Mouse (Mus musculus) retina, postnatal 1 day (tissue): ENCODE results near the gene Rpusd3.

ENCODE experiments used
- DNase-seq: peaks from one replicate; pipeline ENCODE4 v3.0.0-alpha.2; 2012

The Rpusd3 gene

DNA sequence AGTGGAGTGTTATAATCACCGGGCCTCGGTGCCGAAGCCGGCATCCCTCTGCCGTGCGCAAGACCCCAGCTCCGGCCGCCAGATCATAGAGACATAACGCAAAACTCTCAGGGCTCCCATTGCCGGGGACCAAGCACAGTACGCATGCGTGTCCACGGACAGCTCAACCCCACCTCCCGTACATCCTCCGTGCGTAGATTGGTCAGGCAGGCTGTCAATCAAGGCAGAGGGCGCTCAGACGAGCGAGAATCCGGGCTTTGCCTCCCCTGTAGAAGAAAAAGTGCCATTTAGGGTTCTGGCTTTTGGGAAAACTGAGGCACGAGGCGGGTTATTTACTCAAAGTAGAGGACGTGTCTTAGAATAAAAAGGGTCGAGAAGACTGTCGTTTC lies at the start of gene Rpusd3:
TSS of gene Rpusd3 (minus strand) at position 142 of the 389 bp plus-strand sequence.
- peak; percentile 99 for DNase-seq

DNA sequence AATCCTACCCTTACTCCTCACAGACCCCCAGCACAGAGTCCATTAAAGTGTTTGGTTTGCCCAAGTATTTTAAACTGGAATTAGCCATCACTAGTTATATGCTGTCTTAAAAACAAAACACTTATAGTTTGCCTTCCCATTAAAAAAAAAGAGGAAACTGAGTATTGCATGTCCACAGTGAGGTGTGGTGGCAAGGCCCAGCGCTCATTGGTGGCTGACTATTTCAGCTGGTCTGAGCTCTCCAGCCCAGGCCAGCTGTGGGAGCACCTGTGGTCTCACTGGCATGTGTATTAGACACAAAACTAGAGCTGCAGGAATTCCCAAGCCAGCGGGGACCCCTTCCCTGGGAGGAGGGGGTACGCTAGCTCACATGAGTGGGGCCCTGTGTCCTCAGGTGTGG lies 49.4 kb upstream of the Rpusd3 start:
- no peak for DNase-seq

DNA sequence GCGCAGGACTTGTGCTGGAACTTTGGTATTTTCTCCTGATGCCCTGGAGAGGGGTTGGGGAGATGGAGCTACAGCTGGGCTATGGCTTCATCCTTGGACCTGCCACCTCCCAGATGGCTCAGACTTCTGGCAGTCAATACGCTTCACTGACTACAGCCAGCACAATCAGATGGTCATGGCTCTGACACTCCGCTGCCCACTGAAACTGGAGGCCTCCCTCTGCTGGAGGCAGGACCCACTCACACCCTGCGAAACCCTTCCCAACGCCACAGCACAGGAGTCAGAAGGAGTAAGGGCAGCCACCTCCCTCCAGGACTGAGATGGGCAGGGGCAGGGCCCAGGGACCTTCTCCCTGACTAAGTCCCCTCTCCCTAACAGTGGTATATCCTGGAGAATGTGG lies 46.5 kb upstream of the Rpusd3 start:
- peak; percentile 78 for DNase-seq

DNA sequence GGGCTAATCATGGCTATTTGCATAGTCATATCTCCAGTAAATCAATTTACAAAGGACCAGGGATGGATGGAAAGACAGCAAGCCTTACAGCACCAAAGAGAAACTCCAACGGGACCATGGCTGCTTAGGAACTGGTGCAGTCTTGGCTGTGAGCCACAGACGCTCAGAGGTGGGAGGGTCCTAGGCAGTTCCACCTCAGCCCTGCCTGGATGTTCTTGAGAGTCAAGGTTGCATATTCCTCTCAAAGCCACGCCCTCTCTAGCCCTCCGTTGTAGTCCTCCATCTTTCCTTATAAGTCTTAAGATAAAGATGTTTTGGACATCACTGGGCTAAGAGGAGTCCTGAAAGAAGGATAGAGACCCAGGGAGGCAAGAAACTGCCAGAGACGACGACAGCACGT lies 44.9 kb upstream of the Rpusd3 start:
- DNase-seq: no peak

DNA sequence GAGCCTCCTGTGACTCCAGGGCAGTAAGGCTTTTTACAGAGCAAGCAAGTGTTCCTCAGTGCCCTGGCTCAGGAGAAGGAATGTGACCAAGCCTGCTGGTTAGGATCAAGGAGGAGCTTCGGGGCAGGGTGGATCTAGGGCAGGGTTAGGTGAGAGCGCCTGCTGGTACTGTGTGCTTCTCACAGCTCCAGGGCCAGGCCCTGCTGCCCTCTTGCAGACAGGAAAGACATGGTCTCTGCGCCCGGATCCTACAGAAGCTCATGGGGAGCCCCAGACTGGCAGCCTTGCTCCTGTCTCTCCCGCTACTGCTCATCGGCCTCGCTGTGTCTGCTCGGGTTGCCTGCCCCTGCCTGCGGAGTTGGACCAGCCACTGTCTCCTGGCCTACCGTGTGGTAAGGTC lies 39.5 kb upstream of the Rpusd3 start:
- no peak for DNase-seq

DNA sequence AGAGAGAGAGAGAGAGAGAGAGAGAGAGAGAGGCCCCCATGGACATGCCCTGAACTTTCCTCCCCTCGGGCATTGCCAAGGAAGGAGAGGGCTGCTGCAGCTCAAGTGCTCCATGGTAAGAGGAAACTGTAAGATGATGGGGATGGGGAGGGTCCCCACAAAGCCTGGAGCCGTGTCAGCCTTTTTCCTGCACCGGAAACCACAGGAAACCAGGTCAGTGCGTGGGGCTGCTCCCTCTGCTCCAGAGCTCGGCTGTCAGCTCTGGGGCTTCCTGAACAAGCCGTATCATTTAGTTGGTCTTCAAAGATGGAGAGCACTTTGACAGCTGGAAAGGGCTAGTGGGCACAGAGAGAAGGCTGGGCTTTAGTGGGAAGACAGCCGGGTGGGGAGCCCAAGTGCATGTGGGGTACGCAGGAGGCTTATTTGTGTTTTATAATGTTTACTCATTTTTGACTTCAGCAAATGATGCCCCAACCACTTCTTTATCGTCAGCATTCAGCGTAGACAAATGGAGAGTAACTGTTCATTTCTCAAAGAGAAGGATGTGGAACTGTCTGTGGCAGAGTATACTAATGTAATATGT lies 38.9 kb upstream of the Rpusd3 start, which contains the start of gene Il17re:
TSS of gene Il17re (plus strand) at position 533 of the 583 bp plus-strand sequence.
- DNase-seq: no peak

DNA sequence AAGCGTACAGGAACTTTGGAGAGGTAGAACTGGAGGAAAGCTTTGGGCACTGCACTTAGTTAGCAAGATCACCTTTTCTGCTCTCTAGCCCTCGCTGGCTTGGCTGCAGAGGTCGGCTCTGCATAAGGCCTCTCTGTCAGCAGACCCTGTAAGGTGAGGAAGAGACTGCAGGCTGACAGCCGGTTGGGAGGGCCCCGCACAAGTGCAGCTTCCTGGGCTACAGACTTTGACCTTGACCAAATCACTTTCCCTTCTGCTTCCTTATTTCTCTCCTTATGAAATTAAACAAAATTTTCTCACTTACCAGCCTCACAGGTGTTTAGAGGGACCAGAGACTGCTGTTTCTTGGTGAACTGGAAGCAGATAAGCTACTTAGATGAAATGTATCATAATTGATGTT lies 35.9 kb upstream of the Rpusd3 start:
- no peak for DNase-seq

DNA sequence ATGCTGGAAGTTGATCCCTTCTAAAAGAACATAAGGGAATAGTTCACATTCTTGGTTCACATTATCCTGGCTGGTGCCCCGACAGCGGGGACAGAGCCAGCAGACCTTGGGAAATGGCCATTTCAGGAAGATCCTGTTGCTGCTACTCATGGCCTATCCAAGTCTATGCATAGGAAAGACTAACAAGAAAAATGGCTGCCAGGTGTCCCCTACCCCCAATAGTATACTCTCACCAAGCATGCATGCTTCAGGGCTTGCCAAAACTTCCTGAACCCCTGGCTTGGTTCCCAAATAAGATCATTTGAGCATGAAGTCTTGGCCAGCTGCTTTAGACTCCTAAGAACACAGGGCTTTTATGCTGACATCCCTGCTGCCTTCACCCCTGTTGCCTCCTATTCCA lies 32.7 kb upstream of the Rpusd3 start:
- DNase-seq: no peak

DNA sequence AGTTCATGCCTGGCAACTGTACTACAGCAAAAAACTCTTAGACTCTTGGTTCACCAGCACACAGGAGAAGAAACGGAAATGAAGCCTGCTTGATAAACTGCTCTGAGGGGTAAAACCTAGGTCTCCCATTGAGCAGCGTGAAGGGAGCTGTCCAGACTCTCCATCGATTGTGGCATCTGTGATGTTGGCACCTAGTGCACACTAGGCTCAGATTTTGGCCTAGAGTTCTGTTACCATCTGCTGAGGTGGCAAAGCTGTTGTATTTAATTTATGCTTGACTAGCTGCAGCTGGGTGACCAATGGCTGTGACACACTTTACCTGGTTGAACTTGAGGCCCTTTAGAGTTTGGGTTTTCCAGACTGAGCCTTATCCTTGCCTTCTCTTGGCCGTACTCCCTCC lies 28.5 kb upstream of the Rpusd3 start:
- no peak for DNase-seq

DNA sequence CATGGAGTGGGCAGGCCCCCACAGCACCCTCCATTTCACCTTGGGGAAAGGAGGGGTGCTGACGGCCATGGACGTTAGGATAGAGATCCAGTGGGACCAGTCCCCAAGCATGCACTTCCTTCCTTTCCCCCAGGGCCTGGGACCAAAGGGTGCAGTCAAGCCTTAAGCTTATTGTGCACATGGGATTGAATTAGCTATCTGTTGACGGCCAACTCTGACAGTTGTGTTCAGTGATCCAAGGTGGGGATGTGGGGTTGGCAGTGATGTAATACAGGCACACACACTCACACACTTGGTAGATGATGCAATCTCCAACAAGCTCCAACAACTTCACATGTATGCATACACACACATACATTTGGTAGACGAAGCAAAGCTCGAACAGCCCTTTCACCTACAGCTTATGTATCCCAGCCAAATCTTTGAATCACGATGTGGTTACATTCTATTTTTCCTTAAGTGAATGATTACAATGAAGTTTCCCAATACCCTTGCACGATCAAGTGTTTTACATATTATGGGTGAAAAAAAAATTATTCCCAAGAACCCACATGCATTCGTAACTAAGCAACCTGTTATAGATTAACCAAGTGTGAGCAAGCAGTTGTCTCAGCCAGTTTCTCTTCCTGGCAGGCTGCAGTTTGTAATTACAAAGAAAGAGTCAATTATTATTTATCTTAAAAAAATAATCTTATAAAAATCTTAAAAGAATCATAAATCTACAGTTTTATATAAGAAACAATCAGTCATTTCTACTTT lies 25.2 kb upstream of the Rpusd3 start:
- no peak for DNase-seq

DNA sequence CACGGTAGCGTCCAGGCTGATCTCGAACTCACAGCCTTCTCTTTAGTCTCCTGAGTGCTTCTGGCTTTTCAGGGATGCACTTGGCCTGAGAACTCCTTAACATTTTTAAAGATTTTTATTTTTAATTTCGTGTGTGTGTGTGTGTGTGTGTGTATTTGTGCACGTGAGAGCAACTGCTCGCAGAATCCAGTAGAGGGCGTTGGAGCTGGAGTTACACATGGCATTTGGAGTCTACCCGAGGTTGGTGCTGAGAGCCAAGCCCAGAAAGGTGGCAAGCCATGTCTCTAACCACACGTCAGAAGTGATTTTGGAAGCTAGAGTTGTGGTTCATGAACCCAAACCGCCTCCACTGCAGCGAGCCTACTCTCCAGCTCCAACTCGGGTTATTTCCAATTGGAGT lies 24.0 kb upstream of the Rpusd3 start:
- DNase-seq: peak; percentile 18

DNA sequence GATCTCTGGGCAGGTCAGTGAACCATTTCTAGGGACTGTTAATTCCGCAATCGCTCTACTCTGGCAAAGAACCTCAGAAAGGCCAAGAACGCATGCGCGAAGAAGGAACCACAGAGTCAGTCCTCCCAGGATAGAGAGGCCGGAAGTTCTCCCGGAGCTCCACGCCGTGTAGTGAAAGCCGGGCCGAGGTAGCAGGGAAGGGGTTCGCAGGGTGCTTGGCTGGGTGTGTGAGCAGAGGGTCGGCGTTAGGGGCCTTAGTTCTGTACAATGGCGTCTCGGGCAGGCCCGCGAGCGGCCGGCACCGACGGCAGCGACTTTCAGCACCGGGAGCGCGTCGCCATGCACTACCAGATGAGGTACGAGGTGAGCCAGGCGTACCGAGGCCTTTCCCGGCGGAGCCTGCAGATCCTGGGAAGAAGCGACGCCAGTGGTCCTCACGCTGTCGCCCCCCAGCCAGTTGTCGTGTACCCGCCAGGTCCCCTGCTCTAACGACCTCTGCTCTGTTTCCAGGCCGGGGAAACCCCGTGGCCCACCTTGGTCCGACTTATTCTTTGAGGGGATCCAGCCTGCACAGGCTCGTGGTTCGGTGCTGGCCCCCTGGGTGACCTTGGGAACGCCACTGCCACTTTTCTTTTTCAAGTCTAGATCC lies 23.4 kb upstream of the Rpusd3 start, which contains the start of gene Jagn1:
TSS of gene Jagn1 (plus strand) at position 128 of the 649 bp plus-strand sequence.
- peak; percentile 97 for DNase-seq

DNA sequence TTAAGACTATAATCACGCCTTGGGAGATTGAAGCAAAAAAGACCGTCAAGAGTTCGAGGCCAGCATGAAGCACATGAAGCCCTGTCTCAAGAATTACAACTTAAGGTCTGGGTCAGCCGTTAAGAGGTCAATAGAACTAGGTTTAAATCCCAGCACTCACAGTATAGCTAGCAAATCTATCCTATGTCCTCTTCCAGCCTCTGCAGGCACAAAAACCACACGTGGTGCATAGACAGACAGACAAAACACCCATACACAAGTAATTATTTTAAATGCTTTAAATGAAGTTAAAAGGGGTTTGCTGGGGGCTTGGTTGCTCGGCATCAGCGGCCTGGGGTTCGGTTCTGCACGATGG lies 22.9 kb upstream of the Rpusd3 start:
- no peak for DNase-seq

DNA sequence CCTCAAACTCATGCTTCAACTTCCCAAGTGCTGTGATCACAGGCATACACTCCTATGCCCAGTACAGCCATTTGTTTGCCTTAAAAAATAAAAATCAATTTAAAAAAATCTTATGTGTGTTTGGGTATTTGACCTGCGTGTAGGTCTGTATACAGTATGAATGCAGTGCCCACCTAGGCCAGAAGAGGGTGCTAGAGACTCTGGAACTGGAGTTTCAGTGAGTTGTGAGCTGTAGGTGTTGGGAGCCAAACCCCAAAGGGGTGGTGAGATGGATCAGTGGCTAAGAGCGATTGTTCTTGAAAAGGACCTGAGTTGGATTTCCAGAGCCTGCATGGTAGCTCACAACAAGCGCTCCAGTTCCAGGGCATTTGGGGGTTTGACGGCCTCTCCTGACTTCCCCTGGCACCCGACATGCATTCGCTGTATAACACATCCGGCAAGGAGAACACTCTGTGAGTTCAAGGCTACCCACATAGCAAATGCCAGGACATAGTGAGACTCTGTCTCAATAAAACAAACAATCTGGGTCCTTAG lies 22.1 kb upstream of the Rpusd3 start:
- peak; percentile 82 for DNase-seq

DNA sequence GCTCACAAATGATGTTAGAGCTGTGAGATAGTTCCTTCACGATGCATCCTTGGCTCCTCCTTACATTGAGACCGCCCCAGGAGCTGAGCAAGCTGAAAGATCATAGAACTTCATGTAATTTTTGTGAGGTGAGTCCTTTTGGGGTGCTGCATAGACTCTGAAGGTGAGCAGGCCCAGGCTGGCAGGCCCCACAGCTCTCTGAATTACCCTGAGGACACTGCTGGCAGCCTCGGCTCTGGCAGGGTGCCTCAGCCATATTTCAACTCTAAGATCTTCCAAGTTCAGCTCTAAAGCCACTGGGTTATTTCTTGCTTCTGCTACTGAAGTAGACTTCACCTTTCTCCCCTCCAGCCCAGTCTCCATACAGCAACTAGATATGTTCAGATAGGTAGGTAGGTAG lies 21.5 kb upstream of the Rpusd3 start:
- DNase-seq: no peak

DNA sequence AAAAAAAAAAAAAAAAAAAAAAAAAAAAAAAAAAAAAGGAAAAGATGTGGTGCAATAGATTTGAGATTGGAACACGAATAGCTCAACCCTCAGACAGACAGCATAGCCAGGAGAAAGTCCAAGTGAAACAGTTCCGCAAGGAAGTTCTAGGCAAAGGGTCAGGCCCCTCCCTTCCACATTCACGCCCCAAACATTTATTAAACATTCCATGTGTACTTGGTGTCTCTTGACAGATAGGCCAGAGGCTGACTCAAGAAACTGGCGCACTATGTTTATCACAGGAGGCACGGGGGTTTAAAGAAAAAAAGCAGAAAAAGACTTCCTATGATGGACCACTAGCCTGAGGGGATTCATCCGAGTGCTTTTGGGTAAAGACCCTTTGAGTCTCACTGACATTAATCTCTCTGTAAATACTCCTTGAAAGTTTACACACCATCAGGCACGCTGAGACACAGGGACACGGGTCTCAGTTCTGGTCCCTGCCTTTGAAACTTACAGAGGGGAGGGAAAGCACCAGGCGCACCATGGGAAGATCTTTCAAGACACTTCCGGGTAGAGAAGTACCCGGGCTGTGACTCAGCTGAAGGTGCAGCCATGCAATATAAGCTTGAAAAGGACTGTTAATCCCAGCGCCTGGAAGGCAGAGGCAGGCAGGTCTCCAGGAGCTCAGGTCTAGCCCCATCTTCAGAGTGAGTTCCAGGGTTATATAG lies 19.7 kb upstream of the Rpusd3 start:
- DNase-seq: no peak

DNA sequence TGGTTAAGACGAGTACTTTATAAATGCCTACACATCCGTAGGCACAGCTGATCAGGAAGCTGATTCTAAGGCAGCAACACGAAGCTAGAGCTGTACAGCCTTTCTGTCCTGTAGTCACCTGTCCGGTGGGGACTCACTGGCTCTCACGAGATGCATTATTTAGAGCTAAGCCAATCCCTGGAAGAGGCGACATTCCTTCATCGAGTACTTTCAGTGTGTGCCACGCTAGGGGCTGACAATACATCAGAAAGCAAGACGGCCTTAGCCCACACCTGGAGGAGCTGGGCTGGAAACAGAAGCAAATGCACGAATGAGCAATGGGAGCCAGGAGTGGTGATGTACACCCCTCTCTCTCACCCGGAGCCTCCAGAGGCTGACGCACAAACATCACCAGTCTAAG lies 18.0 kb upstream of the Rpusd3 start:
- DNase-seq: no peak

DNA sequence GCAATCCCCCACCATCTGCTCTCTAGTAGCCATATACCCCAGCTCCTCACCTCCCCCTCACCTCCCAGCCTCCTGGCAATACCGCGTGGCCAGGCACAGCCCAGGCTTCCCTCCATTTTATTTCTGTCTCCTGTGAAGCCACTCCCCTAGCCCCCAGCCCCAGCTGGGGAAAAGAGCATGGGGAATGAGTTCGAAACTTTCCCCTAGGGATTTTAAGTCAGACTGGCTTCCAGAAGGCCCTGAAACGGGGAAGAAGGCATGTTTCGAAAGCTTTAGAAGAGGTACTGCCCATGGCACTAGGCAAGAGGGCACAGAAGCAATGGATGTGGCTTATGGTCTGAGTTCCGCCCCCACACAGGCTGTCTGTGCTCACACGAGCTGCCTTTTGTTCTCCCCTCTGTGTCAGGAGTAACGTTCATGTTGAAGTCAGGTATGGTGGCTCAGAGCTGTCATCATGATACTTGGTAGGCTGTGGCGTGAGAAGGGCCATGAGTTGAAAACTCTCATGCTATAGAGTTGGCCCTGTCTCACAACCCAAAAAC lies 16.6 kb upstream of the Rpusd3 start, which contains the start of gene Cidec:
TSS of gene Cidec (minus strand) at position 97 of the 542 bp plus-strand sequence.
- no peak for DNase-seq

DNA sequence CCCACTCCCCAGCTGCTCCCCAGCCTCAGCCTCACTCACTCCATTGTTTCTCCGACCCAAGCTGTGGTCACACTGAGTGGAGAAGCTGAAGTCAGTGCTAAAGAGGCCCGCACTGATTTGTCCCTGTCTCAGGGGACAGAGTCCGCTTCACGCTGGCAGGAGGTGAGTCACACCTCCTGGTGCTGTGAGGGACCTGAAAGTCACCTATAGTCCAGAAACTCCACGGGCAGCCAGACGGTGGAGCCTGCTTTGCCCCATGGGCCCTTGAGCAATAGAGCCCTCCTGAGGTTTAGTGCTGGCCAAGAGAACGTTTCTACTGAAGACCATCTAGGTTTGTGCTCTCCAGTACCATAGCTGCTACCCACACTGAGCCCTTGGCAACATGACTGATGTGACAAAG lies 15.6 kb upstream of the Rpusd3 start:
- no peak for DNase-seq

DNA sequence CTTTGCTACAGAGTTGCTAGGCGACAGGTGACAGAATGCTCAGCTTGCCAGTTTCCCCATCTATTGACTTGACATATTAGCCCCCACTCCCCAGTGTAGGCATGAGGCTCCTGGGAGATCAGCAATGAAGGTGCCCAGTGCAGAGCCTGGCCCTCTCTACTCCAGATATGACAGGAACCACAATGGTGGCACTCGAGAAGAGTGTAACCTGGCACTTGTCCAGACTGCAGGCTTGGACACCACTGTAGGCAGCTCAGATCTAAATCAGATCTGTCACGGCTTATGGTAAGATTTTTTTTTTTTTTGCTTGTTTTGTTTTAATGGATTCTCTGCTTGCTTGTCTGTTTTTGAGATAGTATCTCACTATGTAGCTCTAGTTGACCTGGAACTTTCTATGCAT lies 14.5 kb upstream of the Rpusd3 start:
- DNase-seq: no peak

DNA sequence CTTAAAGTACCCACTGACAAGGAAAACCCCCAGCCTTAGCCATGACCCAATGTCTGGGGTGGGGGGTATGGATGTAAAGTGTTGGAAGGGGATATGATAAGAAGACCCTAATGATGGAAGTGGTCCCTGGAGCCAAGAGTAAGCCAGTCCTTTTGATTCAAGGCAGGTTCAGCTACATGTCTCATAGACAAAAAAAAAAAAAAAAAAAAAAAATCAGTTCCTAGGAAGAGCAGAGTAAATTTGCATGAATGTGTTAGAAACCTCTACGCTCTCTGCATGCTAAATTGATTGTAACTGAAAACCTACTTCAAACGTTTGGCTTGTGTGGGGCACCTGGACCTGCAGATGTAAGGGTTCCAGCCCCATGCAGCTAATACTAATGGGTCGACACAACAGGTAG lies 12.7 kb upstream of the Rpusd3 start:
- no peak for DNase-seq

DNA sequence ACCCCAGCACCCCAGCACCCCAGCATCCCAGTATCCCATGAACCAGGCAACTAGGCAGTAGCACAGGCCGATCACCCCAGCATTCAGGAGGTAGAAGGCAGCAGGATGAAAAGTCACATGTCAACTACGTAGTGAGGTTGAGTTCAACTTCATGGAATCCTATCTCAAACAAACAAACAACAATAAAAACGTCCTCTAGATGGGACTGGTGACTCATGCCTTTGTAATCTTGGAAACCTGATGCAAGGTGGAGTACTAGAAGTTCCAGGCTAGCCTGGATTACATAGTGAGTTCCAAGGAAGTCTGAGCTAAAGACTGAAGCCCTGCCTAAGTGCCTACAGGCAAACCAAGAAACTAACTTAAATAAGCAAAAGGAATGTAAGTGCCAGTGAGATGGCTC lies 11.7 kb upstream of the Rpusd3 start:
- DNase-seq: no peak

DNA sequence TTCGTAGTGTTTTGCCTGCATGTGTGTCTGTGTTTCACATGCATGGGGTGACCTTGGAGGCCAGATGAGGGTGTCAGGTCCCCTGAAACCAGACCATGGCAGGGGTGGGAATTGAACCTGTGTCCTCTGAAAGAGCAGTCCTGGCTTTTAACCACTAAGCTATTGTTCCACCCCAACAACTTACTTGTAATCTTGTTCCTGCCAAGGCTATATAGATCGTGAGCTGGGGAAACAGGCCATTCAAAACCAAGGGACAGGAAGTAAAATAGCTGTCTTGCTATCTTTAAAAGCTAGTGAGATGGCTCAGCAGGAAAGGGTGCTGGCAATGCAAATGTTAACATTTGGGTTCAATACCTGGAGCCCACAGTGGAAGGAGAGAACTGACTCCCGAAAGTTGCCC lies 10.8 kb upstream of the Rpusd3 start:
- DNase-seq: no peak
